Mouse (Mus musculus): ENCODE measurements around the gene Ezr.
A peak's percentile ranks its signal among the peaks of the same experiment; 100 is the strongest.

Ezr gene

DNA sequence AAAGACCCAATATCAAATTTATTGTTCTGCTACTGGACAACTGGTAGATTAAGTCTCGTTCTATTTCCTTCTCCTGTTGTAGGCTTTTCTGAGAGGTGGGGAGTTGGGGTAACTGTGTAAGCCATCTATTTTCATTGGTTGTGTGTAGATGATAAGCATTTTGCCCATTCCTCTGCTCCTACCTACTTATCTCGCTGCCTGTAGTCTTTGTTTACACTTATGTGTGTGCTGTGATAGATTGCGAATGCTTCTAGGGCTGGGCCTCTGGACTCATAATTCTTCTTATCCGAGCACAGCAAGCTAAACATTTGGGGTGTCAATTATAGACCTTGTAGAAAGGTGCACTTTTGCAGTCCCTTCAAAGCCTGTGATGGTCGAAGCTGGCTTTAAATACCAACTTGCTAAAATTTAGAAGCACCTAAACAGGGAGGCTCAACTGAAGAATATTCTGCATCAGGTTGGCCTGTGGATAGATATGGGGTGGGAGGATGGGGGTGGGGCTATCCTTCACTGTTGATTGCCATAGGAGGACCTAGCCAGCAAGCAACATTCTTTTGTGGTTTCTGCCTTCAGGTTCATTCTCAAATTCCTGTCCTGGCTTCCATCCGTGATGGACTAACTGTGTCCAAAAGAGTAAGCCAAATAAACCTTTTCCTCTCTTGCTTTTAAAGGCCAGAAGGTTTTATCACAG lies 22.4 kb upstream of the Ezr start:
- Histone ChIP-seq H3K27me3 (ENCODE audit: control insufficient read depth, insufficient read depth, low read length, poor library complexity, severe bottlenecking) (no peaks in the 10 kb centered on the region; the same call in 1 of the 2 replicates), H3K36me3 (ENCODE audit: control insufficient read depth, insufficient read depth, low read length, poor library complexity, severe bottlenecking) (no peaks in the 10 kb centered on the region)
- no peak for DNase-seq (ENCODE audit: low read depth, low spot score)

- DNase-seq (ENCODE audit: low read depth, low spot score): no peak
- Histone ChIP-seq H3K36me3 (ENCODE audit: control insufficient read depth, insufficient read depth, low read length, poor library complexity, severe bottlenecking) (no peaks in the 10 kb centered on the region), H3K27me3 (ENCODE audit: control insufficient read depth, insufficient read depth, low read length, poor library complexity, severe bottlenecking) (no peaks in the 10 kb centered on the region; the same call in 1 of the 2 replicates)
These were observed 21.5 kb upstream of the Ezr start for GRCm38 (mm10) chr17:6804111-6804510.

DNA sequence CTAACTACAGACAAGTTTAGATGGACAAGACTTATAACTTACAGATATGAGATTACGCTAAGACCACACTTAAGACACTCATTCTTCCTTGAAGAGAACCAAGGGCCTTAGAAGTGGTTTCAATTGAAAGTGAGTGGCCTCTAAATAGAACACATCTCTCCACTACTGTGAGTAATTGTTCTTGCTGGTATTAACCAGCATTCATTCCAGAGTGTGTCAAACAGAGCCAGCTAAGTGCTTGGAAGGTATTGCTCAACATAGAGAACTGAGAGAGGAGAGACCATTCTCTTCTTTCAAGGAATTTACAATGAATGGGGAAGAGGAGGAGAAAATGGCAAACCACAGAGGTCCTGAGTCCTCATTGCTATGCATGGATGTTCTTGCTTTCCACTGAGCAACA lies 21.0 kb upstream of the Ezr start:
- Histone ChIP-seq H3K36me3 (ENCODE audit: control insufficient read depth, insufficient read depth, low read length, poor library complexity, severe bottlenecking) (no peaks in the 10 kb centered on the region), H3K27me3 (ENCODE audit: control insufficient read depth, insufficient read depth, low read length, poor library complexity, severe bottlenecking) (no peaks in the 10 kb centered on the region; the same call in 1 of the 2 replicates)
- no peak for DNase-seq (ENCODE audit: low read depth, low spot score)

GRCm38 (mm10) chr17:6798392-6799061 lies 15.9 kb upstream of the Ezr start:
- H3K36me3 ChIP-seq (ENCODE audit: control insufficient read depth, insufficient read depth, low read length, poor library complexity, severe bottlenecking): no peaks in the 10 kb centered on the region
- no peaks in the 10 kb centered on the region for H3K27me3 ChIP-seq (ENCODE audit: control insufficient read depth, insufficient read depth, low read length, poor library complexity, severe bottlenecking)
- no peak for DNase-seq (ENCODE audit: low read depth, low spot score)

DNA sequence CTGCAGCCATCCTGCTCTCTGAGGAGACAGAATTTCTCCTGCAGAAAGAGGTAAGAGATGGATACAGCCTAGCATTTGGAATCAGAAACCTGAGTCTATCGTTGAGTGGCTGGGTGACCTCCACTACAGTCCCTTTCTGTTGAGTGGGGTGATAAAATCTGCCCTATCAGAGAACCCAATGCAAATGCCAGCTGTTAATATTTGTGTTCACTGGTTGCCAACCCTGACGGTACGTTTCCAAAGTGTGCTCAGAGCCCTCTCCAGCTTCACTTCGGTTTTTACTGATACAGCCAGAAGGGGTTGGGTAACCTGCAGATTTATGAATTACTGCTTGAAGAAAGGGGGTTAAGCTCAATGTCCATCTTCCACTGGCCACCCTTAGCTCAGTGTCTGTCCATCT lies 14.9 kb upstream of the Ezr start:
- Histone ChIP-seq H3K27me3 (ENCODE audit: control insufficient read depth, insufficient read depth, low read length, poor library complexity, severe bottlenecking) (no peaks in the 10 kb centered on the region), H3K36me3 (ENCODE audit: control insufficient read depth, insufficient read depth, low read length, poor library complexity, severe bottlenecking) (no peaks in the 10 kb centered on the region)
- DNase-seq (ENCODE audit: low read depth, low spot score): no peak

DNA sequence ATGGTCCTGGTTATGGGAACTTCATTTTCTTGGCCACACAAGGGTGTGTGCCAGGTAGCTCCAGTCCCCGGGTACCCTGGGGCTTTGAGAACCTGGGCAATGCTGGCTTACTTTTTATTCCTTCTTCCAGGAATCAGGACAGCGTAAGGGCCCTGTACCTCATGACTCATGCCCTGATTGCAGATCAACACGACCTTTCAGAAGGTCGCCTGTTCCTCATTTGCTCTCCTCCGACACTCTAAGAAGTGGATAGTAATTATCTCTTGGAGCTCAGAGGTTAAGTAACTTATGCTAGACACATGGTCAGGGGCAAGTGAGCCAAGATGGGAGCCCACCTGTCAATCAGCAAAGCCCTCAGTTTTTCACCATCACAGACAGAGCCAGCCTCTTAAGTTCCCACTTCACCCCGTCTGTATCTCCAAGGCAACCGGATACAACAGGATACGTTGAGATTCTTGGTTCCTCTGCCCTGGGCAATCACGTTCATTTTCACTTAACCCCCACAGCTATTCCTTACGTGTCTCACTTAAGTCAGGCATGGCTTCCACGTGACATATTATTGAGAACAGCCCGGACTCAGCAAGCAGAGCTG lies 11.7 kb upstream of the Ezr start:
- no peaks in the 10 kb centered on the region for H3K27me3 ChIP-seq (ENCODE audit: control insufficient read depth, insufficient read depth, low read length, poor library complexity, severe bottlenecking)
- no peaks in the 10 kb centered on the region for H3K36me3 ChIP-seq (ENCODE audit: control insufficient read depth, insufficient read depth, low read length, poor library complexity, severe bottlenecking)
- DNase-seq (ENCODE audit: low read depth, low spot score): peak; percentile 53

DNA sequence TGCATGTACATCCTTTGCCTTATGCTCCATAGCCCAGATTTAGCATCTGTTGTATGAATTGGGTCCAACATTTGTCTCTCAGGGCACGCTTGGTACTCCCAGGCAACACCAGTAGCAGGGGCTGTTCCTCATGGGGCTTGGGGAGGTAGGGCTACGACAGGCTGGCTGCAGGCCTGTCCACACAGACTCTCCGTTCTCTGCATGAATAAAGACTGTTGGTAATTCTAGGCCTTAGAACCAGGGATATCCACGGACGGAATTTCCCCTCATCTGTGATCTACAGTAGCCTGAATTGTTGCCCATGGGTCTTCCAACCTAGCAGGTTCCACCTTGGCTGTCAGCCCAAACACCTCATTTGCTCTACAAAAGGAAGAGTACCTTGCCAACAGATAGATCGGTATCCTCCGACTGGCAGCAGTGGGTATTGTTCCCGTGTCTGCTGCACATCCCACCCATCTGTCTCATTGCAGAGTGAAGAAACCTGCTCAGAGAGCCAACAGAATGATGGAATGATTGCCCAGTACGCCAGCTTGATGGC lies 7.1 kb upstream of the Ezr start:
- Histone ChIP-seq H3K36me3 (ENCODE audit: control insufficient read depth, insufficient read depth, low read length, poor library complexity, severe bottlenecking) (no peaks in the 10 kb centered on the region), H3K27me3 (ENCODE audit: control insufficient read depth, insufficient read depth, low read length, poor library complexity, severe bottlenecking) (no peaks in the 10 kb centered on the region)
- DNase-seq (ENCODE audit: low read depth, low spot score): no peak

DNA sequence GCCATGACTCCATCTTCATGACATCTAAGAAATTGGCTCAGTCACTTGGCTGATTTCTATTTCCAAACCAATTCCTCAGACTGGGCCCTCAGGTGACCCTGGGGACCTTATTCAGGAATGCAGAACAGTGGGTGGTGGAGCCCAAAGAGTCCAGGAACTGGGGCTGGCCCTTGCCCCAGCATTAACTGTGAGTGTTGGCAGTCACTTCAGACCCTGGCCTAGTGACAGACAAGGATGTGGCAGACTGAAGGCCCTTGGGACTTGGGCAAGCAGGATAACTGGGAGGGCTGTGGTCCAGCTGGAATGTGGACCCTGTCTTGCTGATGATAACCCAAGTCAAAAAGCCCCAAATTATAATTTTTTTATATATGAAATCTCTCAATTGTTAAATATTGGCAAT lies 6.5 kb upstream of the Ezr start:
- no peaks in the 10 kb centered on the region for H3K36me3 ChIP-seq (ENCODE audit: control insufficient read depth, insufficient read depth, low read length, poor library complexity, severe bottlenecking)
- no peak for DNase-seq (ENCODE audit: low read depth, low spot score)
- H3K27me3 ChIP-seq (ENCODE audit: control insufficient read depth, insufficient read depth, low read length, poor library complexity, severe bottlenecking): no peaks in the 10 kb centered on the region

DNA sequence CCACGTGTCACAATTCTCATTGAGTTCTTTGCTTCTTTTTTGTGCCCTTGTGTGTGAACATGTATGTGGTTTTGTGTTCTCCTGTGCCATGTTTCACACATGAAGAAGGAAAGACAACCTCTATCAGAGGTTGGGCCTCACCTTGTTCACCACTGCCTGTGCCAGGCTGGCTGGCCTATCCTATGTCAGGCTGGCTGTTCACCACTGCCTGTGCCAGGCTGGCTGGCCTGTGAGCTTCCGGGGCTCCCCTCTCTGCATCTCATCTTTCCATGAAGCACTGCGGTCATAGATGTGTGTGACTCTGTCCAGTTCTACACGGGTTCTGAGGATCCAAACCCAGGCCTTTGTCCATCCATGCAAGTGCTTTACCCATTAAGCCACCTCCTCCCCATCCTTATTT lies 4.7 kb upstream of the Ezr start:
- H3K27me3 ChIP-seq (ENCODE audit: control insufficient read depth, insufficient read depth, low read length, poor library complexity, severe bottlenecking): no peaks in the 10 kb centered on the region
- H3K36me3 ChIP-seq (ENCODE audit: control insufficient read depth, insufficient read depth, low read length, poor library complexity, severe bottlenecking): no peaks in the 10 kb centered on the region
- DNase-seq (ENCODE audit: low read depth, low spot score): no peak

GRCm38 (mm10) chr17:6783756-6784357 lies 1.3 kb upstream of the Ezr start:
- no peaks in the 10 kb centered on the region for H3K36me3 ChIP-seq (ENCODE audit: control insufficient read depth, insufficient read depth, low read length, poor library complexity, severe bottlenecking)
- no peak for DNase-seq (ENCODE audit: low read depth, low spot score)
- no peaks in the 10 kb centered on the region for H3K27me3 ChIP-seq (ENCODE audit: control insufficient read depth, insufficient read depth, low read length, poor library complexity, severe bottlenecking)

DNA sequence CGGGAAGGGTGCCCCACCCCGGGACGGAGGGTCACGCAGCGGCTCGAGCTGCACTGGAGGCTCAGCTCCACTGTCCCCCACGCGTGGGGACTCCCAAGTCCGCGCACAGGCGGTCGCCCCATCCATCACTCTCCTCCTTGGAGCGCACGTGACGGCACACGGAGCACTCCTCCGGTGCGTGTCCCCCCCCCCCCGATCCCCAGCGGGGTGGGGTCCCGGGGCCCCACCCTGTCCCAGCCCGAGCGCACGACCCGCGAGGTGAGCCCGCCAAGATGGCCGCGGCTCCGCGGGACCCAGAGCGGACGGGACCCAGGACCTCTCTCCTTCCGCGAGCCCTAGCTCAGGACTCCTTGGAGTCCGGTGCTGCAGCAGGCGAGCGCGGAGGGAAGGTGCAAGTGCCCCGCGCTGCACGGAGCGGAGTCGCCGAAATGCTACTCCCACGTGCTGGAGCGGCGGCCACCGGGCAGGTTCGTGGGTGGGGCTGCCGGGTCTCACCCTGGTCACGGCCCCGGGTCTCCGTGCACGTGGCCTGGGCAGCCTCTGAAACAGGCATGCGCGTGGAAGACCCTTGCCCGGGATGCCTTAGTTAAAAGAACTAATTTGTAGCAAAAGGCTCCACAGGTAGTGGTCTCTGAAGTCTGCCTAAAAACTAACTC lies 550 bp upstream of the Ezr start:
- DNase-seq (ENCODE audit: low read depth, low spot score): peak; percentile 65
- no peaks in the 10 kb centered on the region for H3K36me3 ChIP-seq (ENCODE audit: control insufficient read depth, insufficient read depth, low read length, poor library complexity, severe bottlenecking)
- H3K27me3 ChIP-seq (ENCODE audit: control insufficient read depth, insufficient read depth, low read length, poor library complexity, severe bottlenecking): no peaks in the 10 kb centered on the region

GRCm38 (mm10) chr17:6782033-6782526 lies 504 bp downstream of the Ezr start:
- no peaks in the 10 kb centered on the region for H3K36me3 ChIP-seq (ENCODE audit: control insufficient read depth, insufficient read depth, low read length, poor library complexity, severe bottlenecking)
- DNase-seq (ENCODE audit: low read depth, low spot score): no peak
- H3K27me3 ChIP-seq (ENCODE audit: control insufficient read depth, insufficient read depth, low read length, poor library complexity, severe bottlenecking): no peaks in the 10 kb centered on the region

- peak; percentile 45 for DNase-seq (ENCODE audit: low read depth, low spot score)
- no peaks in the 10 kb centered on the region for H3K36me3 ChIP-seq (ENCODE audit: control insufficient read depth, insufficient read depth, low read length, poor library complexity, severe bottlenecking)
- H3K27me3 ChIP-seq (ENCODE audit: control insufficient read depth, insufficient read depth, low read length, poor library complexity, severe bottlenecking): no peaks in the 10 kb centered on the region
These were observed 1.3 kb downstream of the Ezr start for GRCm38 (mm10) chr17:6781273-6781672.

GRCm38 (mm10) chr17:6780521-6781115 lies 2.0 kb downstream of the Ezr start:
- no peaks in the 10 kb centered on the region for H3K36me3 ChIP-seq (ENCODE audit: control insufficient read depth, insufficient read depth, low read length, poor library complexity, severe bottlenecking)
- DNase-seq (ENCODE audit: low read depth, low spot score): peak; percentile 69

More at GRCm38 (mm10) chr17:6780521-6781115, 2.0 kb downstream of the Ezr start:
- H3K27me3 ChIP-seq (ENCODE audit: control insufficient read depth, insufficient read depth, low read length, poor library complexity, severe bottlenecking): no peaks in the 10 kb centered on the region
